Mouse (Mus musculus): ENCODE measurements at regions not wholly inside any gene's neighbourhood (a gene's known extent, or its start where the extent isn't known, plus 50 kb on each side); places are given as distances from the start of the nearest gene placed in this dataset.

DNA sequence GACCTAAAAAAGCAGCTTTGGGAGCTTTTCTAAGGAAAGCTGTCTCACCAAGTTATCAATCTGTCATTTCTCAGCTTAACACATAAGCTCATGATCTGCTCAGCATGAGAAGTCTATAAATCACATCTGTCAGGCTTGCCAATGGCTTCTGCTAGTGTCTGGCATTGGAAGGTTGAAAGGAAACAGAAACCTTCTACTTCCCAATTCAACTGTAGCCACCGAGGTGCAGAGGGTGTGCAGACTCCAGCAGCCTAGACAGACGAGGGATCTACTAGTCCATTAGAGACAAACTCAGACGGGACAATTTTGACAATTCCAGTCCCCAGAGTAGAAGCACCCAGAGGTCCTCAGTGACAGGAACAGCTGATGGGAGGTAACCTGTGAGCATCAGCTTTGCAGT, 103.0 kb downstream of the Nab1 start:
- no peak for DNase-seq

- no peak for DNase-seq
Observed at GRCm38 (mm10) chr1:52392933-52393332, 107.5 kb downstream of the Nab1 start.

GRCm38 (mm10) chr1:52388836-52389235, 111.6 kb downstream of the Nab1 start:
- no peak for DNase-seq

GRCm38 (mm10) chr1:52388118-52388517, 112.4 kb downstream of the Nab1 start:
- no peak for DNase-seq

DNA sequence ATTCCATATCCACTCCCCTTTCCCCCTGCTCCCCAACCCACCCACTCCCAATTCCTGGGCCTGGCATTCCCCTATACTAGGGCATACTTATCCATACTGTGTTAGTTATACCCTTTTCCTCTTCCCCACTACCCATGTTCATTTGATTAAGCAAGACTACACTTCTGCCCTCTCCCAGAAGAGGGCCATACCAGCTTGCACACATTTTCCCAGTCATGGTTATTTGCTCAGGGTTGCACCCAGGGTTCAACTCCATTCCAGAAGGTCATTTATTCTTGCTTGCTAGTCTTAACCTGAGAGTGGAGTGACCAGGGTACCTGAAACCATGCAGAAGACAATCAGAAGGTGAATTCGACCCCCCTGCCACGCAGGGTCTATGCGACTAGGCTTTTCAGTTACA, 113.4 kb downstream of the Nab1 start:
- DNase-seq = no peak

DNA sequence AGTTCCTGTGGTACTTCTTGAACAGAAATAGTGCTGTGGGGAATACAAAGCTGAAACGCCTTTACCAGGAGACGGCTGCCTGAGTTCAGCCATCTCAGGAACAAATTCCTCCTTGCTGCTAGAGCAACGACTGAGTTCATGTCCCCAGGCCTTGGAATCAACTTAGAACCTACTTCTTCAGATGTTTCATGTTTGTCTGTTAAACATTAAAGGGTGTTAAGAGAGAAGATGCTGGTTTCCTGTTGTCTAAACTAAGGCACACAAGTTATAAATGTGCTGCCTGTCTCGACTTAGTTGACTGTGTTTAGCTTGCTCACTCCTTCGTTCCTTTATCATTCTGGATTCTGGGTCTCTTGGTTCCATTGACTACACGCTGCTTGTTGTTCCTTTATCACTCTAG, 125.2 kb downstream of the Nab1 start:
- no peak for DNase-seq

DNA sequence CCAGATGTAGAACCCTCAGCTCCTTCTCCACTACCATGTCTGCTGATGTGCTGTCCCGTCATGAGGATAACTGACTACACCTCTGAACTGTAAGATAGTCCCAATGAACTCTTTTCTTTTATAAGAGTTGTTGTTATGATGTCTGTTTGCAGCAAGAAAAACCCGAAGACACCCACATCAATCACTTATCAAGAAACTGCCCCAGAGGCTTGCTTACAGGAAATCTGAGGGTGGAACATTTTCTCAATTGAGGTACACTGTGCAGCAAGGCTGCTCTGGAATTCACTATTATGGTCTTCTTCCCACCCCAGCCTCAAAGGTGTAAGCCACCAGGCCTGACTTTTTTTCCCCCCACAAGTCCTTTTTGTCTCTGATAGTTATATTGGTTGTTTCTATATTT, 125.8 kb downstream of the Nab1 start:
- DNase-seq = no peak

DNA sequence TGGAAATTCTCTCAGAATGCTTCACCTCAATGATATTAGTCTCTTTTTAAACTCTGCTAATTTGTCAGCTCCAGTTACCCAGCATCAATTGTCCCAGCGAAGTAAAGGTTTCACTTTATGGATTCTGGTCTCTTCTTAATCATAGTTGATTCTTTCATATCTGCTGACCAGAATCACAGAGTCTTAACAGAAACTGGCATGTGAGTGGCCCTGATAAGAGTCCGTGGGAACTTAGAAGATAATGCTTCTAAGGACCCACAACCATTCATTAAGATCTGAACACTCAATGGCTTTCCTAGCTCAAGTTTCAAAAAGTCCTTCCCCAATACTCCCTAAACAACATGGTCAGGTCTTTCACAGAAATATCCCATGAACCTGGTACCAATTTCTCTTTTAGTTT, 126.7 kb downstream of the Nab1 start:
- no peak for DNase-seq

DNA sequence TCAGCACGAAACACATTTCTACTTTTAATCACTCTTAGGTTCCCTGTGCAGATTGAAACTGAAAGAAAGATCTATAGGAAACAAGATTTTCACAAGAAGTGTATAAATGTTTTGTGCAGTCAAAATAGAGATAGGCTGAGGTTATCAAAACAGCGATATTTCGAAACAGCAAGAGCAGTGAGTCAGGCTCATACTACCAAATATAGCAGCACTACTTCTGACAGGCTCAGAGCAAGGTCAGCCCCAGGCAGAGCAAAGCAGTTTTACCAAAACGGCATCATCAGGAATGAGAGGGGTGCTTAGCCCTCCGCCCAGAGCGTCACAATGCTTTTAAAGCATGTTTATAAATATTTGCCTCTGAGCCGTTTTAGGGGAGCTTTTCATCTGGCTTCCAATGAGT, 133.4 kb upstream of the Gls start:
- DNase-seq = no peak

DNA sequence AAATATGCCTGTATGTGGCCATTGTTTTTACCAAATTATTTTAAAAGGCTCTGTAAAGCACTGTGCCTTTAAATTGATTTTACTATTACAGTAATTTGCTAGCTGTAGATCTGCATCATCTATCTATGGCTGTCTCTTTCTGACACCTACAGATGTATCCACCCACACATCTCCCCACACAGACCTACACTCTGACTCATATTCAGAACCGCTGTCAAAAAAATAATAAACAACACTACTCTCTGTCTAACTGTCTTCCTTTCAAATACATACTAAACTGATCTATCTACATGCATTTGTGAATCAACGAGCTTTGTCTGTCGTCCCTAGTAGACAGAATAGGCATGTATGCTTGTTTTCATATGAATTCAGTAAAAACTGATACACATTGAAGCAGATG, 130.6 kb upstream of the Gls start:
- no peak for DNase-seq

- no peak for DNase-seq
Observed at GRCm38 (mm10) chr1:52362976-52363375, 129.9 kb upstream of the Gls start.

GRCm38 (mm10) chr1:52354041-52354582, 121.1 kb upstream of the Gls start:
- DNase-seq = peak; percentile 40 to 55

DNA sequence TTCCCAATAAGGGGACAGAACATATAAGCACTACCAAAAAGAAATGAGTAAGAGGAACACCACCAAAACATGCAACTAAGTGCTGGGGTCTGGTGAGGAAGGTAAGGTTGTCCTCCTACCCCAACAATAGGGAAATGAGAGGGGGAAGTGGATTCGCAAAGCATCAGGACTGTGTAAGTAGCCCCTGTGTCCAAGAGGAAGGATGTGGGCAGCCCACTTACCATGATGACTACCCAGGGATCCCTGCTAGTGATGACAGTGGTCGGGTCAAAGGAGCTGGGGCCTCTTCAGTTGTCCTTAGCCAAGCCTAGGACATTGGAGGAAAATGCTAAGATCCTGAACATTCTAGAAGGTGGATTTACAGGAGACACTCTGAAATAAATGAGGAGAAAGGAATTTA, 109.1 kb upstream of the Gls start:
- DNase-seq = no peak

- no peak for DNase-seq
Observed at GRCm38 (mm10) chr1:52338704-52339103, 105.7 kb upstream of the Gls start.

GRCm38 (mm10) chr1:52338243-52338642, 105.2 kb upstream of the Gls start:
- no peak for DNase-seq

GRCm38 (mm10) chr1:52336696-52337095, 103.7 kb upstream of the Gls start:
- no peak for DNase-seq

GRCm38 (mm10) chr1:52332013-52332412, 99.0 kb upstream of the Gls start:
- DNase-seq = no peak

GRCm38 (mm10) chr1:52331442-52331841, 98.4 kb upstream of the Gls start:
- DNase-seq = no peak

GRCm38 (mm10) chr1:52330496-52330895, 97.5 kb upstream of the Gls start:
- DNase-seq = no peak

GRCm38 (mm10) chr1:52328507-52328906, 95.5 kb upstream of the Gls start:
- DNase-seq = no peak

DNA sequence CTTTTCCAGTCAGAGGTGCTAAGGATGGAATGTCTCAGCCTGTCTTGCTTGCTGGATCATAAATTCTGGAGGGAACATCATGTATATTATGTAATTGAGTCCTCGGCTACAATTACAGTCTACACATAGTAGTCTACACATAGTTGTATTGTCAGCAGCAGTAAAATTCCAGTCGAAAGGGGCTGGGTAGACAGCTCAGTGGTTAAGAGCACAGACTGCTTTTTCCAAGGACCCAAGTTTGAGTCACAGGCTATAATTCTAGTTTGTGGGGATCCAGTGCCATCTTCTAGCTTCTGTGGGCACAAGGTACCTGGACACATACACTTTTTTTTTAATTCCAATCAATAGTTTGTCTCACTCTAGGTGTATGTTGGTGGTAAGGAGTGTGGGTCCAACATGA, 91.3 kb upstream of the Gls start:
- no peak for DNase-seq

DNA sequence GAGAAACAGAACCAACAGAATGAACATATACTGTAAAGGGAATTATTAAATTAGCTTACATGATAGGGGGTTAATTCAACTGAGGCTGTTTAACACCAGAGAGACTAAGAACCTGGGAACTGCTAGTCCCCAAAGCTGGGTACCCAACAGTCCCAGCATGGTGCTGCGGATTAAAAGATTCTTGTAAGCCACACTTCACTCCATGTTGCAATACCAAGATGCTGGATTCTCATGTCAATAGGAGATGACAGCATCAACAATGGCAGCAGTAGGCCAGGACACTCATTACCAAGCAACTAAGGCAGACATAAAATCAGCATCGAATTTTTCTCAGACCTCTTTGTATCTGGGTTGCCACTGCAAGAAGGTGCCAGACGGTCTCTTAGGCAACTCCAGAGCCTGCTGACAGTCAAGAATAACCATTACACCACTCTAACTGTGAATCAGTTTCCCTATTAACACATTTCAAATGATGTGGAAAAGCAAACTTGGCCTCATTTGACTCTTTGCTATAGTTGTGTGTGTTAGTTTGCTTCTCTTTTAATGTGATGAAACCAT, 79.1 kb upstream of the Gls start:
- DNase-seq = no peak

GRCm38 (mm10) chr1:52306892-52307291, 73.9 kb upstream of the Gls start:
- peak; percentile 32 to 42 for DNase-seq

DNA sequence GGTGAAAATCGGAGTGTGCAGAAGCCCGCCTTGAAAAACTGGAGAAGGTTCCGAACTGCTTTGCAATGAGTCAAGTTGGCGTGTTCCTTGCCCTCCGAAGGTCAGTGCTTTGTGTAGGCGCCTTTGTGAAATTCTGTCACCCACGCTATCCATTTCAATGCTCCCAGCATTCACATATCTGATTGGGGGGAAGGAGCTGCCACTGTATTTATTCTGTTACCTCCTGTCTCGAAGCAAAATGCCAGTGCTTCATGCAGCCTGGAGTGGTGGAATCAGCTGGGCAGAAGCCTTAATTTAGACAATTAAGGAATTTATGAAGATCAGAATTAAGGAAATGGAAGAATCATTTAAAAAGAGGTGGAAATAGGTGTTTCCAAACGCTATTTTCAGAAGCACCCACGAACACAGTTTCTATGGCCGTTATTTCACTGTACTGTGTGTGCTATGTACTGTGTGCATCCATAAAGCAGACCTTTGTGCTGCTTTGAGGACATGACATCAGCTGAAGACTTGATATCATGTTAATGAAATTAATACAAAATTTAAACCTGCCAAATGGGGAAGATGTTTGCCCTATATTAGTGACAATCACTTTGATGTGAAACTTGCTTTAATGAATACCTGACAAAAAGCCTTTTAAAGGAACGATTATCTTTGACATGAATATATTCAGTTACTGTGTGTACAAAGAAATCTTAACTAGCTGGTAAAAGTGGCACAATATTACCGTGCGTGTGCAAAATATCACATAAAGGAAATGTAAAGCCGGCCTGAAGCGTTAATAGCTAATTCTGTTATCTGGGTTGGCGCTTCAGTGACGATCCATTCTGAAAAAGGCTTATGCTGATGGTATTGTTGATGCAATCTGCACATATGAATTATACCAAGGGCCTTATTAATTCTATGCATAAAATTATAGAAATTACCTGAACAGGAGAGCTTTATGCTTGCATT, 72.9 kb upstream of the Gls start:
- DNase-seq = no peak

Data from cerebellum, postnatal 25 days (tissue).